Mouse (Mus musculus): ENCODE measurements around the gene Tnfsf15.

The Tnfsf15 gene

GRCm38 (mm10) chr4:63742101-63742500 is 2.8 kb downstream of the Tnfsf15 start:
- DNase-seq (ENCODE audit: low read depth, low spot score), result no peak

- no peak for DNase-seq (ENCODE audit: low read depth, low spot score)
Measured at GRCm38 (mm10) chr4:63740761-63741160, 4.2 kb downstream of the Tnfsf15 start.

- DNase-seq (ENCODE audit: low read depth, low spot score), result no peak
Measured at GRCm38 (mm10) chr4:63740001-63740400, 4.9 kb downstream of the Tnfsf15 start.

- no peak for DNase-seq (ENCODE audit: low read depth, low spot score)
Measured at GRCm38 (mm10) chr4:63739524-63739923, 5.4 kb downstream of the Tnfsf15 start.

- no peak for DNase-seq (ENCODE audit: low read depth, low spot score)
Measured at GRCm38 (mm10) chr4:63738364-63738997, 6.4 kb downstream of the Tnfsf15 start.

GRCm38 (mm10) chr4:63731299-63731698 is 13.6 kb downstream of the Tnfsf15 start:
- DNase-seq (ENCODE audit: low read depth, low spot score), result no peak

- DNase-seq (ENCODE audit: low read depth, low spot score), result no peak
Measured at GRCm38 (mm10) chr4:63726727-63727126, 18.2 kb downstream of the Tnfsf15 start.

- DNase-seq (ENCODE audit: low read depth, low spot score), result no peak
Measured at GRCm38 (mm10) chr4:63725981-63726380, 18.9 kb downstream of the Tnfsf15 start.

- DNase-seq (ENCODE audit: low read depth, low spot score), result no peak
Measured at GRCm38 (mm10) chr4:63717922-63718643, 26.8 kb downstream of the Tnfsf15 start.

- DNase-seq (ENCODE audit: low read depth, low spot score), result no peak
Measured at GRCm38 (mm10) chr4:63711886-63712285, 33.0 kb downstream of the Tnfsf15 start.

- DNase-seq (ENCODE audit: low read depth, low spot score), result no peak
Measured at GRCm38 (mm10) chr4:63710431-63711220, 34.3 kb downstream of the Tnfsf15 start.

- no peak for DNase-seq (ENCODE audit: low read depth, low spot score)
Measured at GRCm38 (mm10) chr4:63706279-63706971, 38.5 kb downstream of the Tnfsf15 start.

GRCm38 (mm10) chr4:63704232-63704631 is 40.7 kb downstream of the Tnfsf15 start:
- no peak for DNase-seq (ENCODE audit: low read depth, low spot score)

- DNase-seq (ENCODE audit: low read depth, low spot score), result no peak
Measured at GRCm38 (mm10) chr4:63703686-63704085, 41.2 kb downstream of the Tnfsf15 start.

- no peak for DNase-seq (ENCODE audit: low read depth, low spot score)
Measured at GRCm38 (mm10) chr4:63702006-63702704, 42.8 kb downstream of the Tnfsf15 start.

GRCm38 (mm10) chr4:63699749-63700148 is 45.2 kb downstream of the Tnfsf15 start:
- no peak for DNase-seq (ENCODE audit: low read depth, low spot score)

- DNase-seq (ENCODE audit: low read depth, low spot score), result no peak
Measured at GRCm38 (mm10) chr4:63696921-63697320, 48.0 kb downstream of the Tnfsf15 start.

- DNase-seq (ENCODE audit: low read depth, low spot score), result no peak
Measured at GRCm38 (mm10) chr4:63692351-63692750, 52.6 kb downstream of the Tnfsf15 start.

- no peak for DNase-seq (ENCODE audit: low read depth, low spot score)
Measured at GRCm38 (mm10) chr4:63687429-63687828, 57.5 kb downstream of the Tnfsf15 start.

- no peak for DNase-seq (ENCODE audit: low read depth, low spot score)
Measured at GRCm38 (mm10) chr4:63686157-63686556, 58.8 kb downstream of the Tnfsf15 start.

- DNase-seq (ENCODE audit: low read depth, low spot score), result no peak
Measured at GRCm38 (mm10) chr4:63685253-63685525, 59.7 kb downstream of the Tnfsf15 start.
